Mouse (Mus musculus): ENCODE measurements around the gene D5Ertd579e.

GRCm38 (mm10) chr5:36614124-36614523, 81.7 kb downstream of the D5Ertd579e start:
- TF ChIP-seq CTCF (IDR thresholded peaks at IDR 0.05; ENCODE audit: low read depth, low read length) (no peak), POLR2A (IDR thresholded peaks at IDR 0.05; ENCODE audit: borderline replicate concordance, low read depth, low read length) (no peak)
